Mouse (Mus musculus) heart, postnatal 0 days (tissue): Measurements from ENCODE around the gene Kdm4b.

Experiments
- CTCF ChIP-seq: IDR thresholded peaks from 2 replicates; pipeline ENCODE4 v1.5.1; 2016; ENCODE audit warnings: antibody characterized with exemption, control low read depth, low read depth
- EP300 ChIP-seq: IDR thresholded peaks from 2 replicates; pipeline ENCODE4 v1.6.1; 2016; ENCODE audit warnings: antibody characterized with exemption, low read depth

DNA sequence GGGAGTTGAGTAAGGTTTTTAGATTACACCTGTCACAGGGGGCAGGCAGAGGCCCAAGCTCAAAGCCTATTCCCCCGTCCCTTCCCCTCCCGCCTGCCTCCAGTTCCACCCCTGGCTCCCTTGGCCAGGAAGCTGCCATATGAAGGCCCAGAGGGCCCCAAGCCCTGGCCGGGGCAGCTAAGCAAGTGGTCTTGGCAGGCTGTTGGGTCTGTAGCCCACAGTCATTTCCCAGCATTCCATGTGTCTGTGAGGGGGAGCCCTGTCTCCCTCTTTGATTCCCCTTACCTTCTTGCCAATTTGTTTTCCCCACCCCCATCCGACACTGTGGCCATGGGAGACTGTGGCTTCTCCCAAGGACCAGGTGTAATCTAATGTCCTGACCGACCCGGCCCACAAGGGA, 116.5 kb downstream of the Kdm4b start:
- TF ChIP-seq CTCF = no peak
- no peak for TF ChIP-seq EP300
